Mouse (Mus musculus) midbrain, embryonic 13.5 days (tissue): Measurements from ENCODE around the gene Fer. TPM values are rescaled to one million over a fixed set of nuclear protein-coding genes. Genes with fewer than 3 reads are reported as not detected.

ENCODE experiments used
- ATAC-seq: fragments of 200-750 bp; cut with Nextera tagmentation; 2 replicates; pipeline ENCODE4 v1.8.0; 2017; ENCODE audit warnings: mild to moderate bottlenecking, moderate TSS enrichment, moderate library complexity
- H3K27ac ChIP-seq: fragments of 300-500 bp; sonication (generic); 2 replicates; pipeline ENCODE4 v1.5.1; 2015; ENCODE audit warnings: inconsistent platforms, mild to moderate bottlenecking, moderate library complexity
- H3K27me3 ChIP-seq: fragments of 300-500 bp; sonication (generic); 2 replicates; pipeline ENCODE4 v1.6.1; 2015; ENCODE audit warnings: mild to moderate bottlenecking, inconsistent platforms
- H3K36me3 ChIP-seq: fragments of 300-500 bp; sonication (generic); 2 replicates; pipeline ENCODE4 v1.6.1; 2015; ENCODE audit warnings: mild to moderate bottlenecking, inconsistent platforms
- H3K4me1 ChIP-seq: fragments of 300-500 bp; sonication (generic); replicated peaks from 2 replicates; pipeline ENCODE4 v1.6.1; 2015; ENCODE audit warnings: inconsistent platforms
- H3K4me2 ChIP-seq: fragments of 300-500 bp; sonication (generic); replicated peaks from 2 replicates; pipeline ENCODE4 v1.6.1; 2015; ENCODE audit warnings: moderate library complexity, mild to moderate bottlenecking, inconsistent platforms
- H3K4me3 ChIP-seq: fragments of 300-500 bp; sonication (generic); replicated peaks from 2 replicates; pipeline ENCODE4 v1.5.1; 2015; ENCODE audit warnings: mild to moderate bottlenecking, inconsistent platforms
- H3K9ac ChIP-seq: fragments of 300-500 bp; sonication (generic); replicated peaks from 2 replicates; pipeline ENCODE4 v1.6.1; 2015; ENCODE audit warnings: mild to moderate bottlenecking, inconsistent platforms
- H3K9me3 ChIP-seq: fragments of 300-500 bp; sonication (generic); 2 replicates; pipeline ENCODE4 v1.6.1; 2016; ENCODE audit warnings: mild to moderate bottlenecking, inconsistent platforms
- WGBS: fragments of 180-500 bp; shearing (Covaris S2); methylation state at CpG from one replicate; pipeline ENCODE4 v1.1.7; 2015; 5-methylcytosine and 5-hydroxymethylcytosine counted together
- polyA plus RNA-seq: library from polyadenylated mRNA; unstranded; fragments of >200 nt; fragmentation: Nextera tagmentation; extraction: Ambion mirVana; gene quantifications from 2 replicates; pipeline ENCODE4 v1.2.1, GENCODE M21; 2015

Fer gene
- polyA plus RNA-seq, result 32.3 and 35.4 TPM in 2 replicates

DNA sequence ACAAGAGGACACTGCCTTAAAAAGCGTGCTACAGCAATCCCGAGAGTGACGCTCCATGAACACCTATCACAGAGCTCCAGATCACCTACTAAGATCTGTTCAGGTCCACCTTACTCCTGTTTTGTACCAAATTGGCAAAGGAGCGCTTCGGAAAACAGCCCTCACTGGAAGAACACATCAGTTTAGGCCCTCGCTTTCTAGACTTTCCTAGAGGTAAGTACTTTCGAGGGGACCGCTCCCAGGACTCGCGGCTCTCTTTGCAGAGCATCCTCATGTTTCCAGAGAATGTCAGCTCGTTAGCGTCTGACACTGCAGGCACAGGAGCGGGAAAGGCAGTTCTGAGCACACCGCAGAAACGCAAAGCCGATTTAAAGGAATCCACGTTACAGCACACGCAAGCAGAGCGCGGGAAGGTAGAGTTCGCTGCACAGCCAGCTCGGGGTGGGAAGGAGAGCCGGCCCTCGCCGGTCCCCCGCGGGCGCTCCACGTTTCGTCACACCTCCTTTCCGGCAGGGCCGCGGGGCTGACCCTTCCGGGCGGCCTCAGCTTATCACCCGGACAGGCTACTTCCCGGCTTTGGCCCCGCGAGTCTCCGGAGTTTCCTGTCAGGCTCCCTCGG is at the start of gene Fer:
Gene Fer (plus strand): TSS at position 51 of the 619 bp plus-strand sequence.
- H3K4me3 ChIP-seq, result peak within 1 kb of the TSS; percentile 87
- no peaks in the 10 kb centered on the region for H3K9me3 ChIP-seq
- under 1% methylated on average over 41 of the region's 41 CpGs for WGBS
- no peak for ATAC-seq
- 0 out of 2 replicates have a peak, but pooled peaks cover 6% of the 10 kb centered on the region for H3K27me3 ChIP-seq
- H3K4me1 ChIP-seq, result peaks cover 16% of the 10 kb centered on the region; the same call in 1 of the 2 replicates
- peak within 1 kb of the TSS; percentile 85 for H3K4me2 ChIP-seq
- H3K27ac ChIP-seq, result peak within 1 kb of the TSS; percentile 93
- H3K9ac ChIP-seq, result peak within 1 kb of the TSS; percentile 92
- no peaks in the 10 kb centered on the region for H3K36me3 ChIP-seq

DNA sequence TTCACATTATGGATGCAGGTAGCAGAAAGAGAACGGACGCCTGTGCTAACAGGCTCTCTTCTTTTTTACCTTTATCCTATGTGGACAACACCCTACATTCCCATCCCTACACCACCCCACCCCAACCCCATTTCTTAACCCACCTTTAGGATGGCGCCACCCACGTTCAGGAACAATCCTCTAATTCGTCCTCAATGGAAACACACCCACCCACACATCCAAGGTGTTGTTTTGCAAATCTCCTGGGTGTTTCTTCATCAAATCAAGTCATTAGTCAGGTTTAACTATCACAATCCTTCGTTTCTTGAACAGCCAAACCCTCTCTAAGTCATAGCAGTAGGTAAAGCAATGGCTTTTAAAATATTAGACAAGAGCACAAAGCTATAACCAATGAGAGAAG is 49.3 kb upstream of the Fer start:
- Histone ChIP-seq H3K27me3 (no peaks in the 10 kb centered on the region), H3K4me2 (no peak overlapping the region), H3K4me3 (no peak overlapping the region), H3K27ac (no peak overlapping the region), H3K4me1 (peaks cover 13% of the 10 kb centered on the region), H3K36me3 (no peaks in the 10 kb centered on the region), H3K9ac (no peak overlapping the region), H3K9me3 (no peaks in the 10 kb centered on the region)
- WGBS, result 85% methylated on average over 6 of the region's 6 CpGs
- no peak for ATAC-seq

DNA sequence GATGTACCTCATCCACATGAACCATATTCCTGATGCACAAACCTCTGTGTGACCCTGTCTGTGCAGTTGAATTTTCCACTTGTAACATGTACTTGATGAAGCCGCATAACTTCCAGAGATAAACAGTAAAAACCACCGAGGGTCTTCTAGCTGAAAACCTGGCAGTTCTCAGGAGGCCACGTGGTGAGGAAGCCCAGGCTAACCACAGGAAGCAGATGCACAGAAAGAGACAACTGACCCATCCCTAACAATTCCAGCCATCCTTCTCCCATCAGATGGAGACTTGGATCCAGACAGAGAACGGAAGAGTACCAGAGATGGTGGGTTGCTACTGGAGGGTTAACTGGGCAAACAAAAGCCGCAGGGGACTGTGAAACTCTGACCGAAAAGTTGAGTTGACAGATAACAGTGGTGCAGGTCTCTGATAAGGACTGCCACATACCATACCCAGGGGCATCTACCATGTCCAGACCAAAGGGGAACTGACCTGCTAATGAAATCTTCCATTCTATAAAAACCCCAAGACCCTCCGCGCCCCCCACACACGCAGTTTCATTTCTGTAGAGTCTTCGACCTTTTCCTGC is 44.3 kb upstream of the Fer start:
- Histone ChIP-seq H3K4me2 (no peak overlapping the region), H3K27ac (no peak overlapping the region), H3K9ac (no peak overlapping the region), H3K27me3 (no peaks in the 10 kb centered on the region), H3K4me1 (no peaks in the 10 kb centered on the region), H3K36me3 (no peaks in the 10 kb centered on the region), H3K4me3 (no peak overlapping the region), H3K9me3 (no peaks in the 10 kb centered on the region)
- WGBS, result 90% methylated on average over 10 of the region's 10 CpGs
- ATAC-seq, result no peak

DNA sequence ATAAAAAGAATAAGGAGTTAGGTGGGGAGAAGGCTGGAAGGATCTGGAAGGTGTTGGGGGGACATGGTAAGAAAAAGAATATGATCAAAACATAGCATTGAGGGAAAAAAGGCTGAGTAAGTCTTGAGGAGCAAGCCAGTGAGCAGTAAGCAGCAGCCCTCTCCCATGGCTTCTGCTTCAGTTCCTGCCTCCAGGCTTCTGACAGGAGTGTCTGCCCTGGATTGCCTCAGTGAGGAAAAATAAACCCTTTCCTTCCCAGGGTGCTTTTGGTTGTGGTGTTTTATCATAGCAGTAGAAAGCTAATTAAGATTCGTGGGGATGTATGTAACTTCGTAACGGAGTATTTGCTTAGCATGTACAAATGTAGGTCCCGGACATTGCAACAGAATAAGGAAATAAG is 38.7 kb upstream of the Fer start:
- no peak overlapping the region for H3K9ac ChIP-seq
- WGBS, result 95% methylated on average over 4 of the region's 4 CpGs
- H3K36me3 ChIP-seq, result no peaks in the 10 kb centered on the region
- no peak for ATAC-seq
- H3K4me3 ChIP-seq, result no peak overlapping the region
- H3K27me3 ChIP-seq, result no peaks in the 10 kb centered on the region
- H3K4me2 ChIP-seq, result no peak overlapping the region
- no peaks in the 10 kb centered on the region for H3K9me3 ChIP-seq
- H3K4me1 ChIP-seq, result no peaks in the 10 kb centered on the region
- H3K27ac ChIP-seq, result no peak overlapping the region

DNA sequence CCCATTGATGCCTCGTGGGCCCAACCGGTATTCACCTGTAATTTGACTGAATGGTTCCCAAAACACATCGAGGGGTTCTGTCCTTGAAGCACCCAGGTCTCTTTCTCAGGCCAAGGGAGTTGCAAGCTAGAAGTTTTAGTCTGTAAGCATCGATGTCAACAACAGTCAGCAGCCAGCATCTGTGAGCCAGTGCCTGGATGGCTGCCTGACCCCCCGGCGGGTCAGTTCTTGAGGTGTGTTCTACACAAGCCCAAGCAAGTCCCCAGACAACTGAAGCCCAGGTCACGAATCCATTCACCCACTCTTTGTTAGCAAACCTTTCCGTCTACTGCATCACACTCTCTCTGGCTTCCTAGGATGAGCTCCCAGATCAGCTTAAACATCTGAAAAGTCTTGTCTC is 36.7 kb upstream of the Fer start:
- no peaks in the 10 kb centered on the region for H3K36me3 ChIP-seq
- no peak overlapping the region for H3K4me3 ChIP-seq
- peaks cover under 1% of the 10 kb centered on the region; the same call in 1 of the 2 replicates for H3K4me1 ChIP-seq
- 93% methylated on average over 8 of the region's 8 CpGs for WGBS
- no peak overlapping the region for H3K4me2 ChIP-seq
- H3K9ac ChIP-seq, result no peak overlapping the region
- no peak for ATAC-seq
- H3K9me3 ChIP-seq, result no peaks in the 10 kb centered on the region
- no peak overlapping the region for H3K27ac ChIP-seq
- H3K27me3 ChIP-seq, result no peaks in the 10 kb centered on the region

DNA sequence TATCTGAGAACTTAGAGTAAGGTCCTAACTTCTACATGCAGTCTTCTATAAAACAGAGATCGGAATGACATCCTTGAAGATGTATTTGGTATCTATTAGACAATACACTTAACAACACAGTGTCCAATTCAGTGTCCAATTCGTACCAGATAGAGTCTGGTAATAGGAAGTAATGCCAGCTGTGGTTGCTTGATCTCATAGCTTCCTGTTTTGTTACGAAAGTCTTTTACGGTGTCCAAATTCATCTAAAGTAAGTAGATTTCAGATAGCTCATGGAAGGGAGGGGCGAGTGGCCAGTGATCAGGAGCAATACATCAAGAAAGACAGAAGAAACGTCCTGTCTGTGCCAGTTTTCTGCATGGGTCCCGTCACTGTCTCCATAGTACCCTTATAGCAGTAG is 36.1 kb upstream of the Fer start:
- no peaks in the 10 kb centered on the region for H3K27me3 ChIP-seq
- H3K9me3 ChIP-seq, result no peaks in the 10 kb centered on the region
- H3K4me2 ChIP-seq, result no peak overlapping the region
- ATAC-seq, result no peak
- no peaks in the 10 kb centered on the region for H3K36me3 ChIP-seq
- H3K4me3 ChIP-seq, result no peak overlapping the region
- H3K9ac ChIP-seq, result no peak overlapping the region
- no peak overlapping the region for H3K27ac ChIP-seq
- 93% methylated on average over 7 of the region's 7 CpGs for WGBS
- H3K4me1 ChIP-seq, result peaks cover 4% of the 10 kb centered on the region; the same call in 1 of the 2 replicates

DNA sequence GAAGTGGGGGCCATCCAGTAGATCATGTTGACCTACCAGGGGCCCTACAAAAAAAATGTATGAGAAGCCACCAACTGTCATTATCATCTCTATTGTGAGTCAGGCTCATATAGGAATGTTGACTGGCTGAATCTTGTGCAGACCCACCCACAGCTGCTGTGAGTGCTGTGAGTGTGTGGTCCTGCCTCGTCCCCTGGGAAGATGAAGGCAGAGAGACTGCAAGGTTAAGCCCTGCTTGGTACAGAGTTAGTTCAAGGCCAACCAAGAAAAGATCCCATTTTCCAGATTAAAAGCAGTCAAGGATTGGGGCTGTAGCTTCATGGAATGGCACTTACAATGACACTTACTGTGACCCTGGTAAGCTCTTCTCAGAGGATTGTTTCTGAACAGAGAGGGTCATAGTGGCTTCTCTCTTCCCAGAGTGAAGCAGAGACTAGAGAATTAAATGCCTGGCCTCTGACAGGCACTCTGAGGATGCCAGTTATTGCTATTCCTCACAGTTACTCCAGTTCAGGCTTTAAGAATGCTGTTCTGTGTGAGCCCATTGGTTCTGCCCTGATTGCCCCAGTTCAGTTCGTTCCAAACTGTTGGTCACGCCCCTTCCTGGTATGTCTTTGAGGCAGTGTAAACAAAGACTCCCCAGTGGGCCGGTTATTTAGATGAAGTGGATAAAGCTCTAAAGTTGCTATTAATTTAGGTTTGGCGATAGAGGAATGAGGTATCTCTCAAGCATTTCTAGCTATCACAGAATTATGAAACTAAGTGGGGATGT is 34.1 kb upstream of the Fer start:
- H3K4me2 ChIP-seq, result no peak overlapping the region
- no peaks in the 10 kb centered on the region for H3K9me3 ChIP-seq
- no peak overlapping the region for H3K4me3 ChIP-seq
- H3K27me3 ChIP-seq, result no peaks in the 10 kb centered on the region
- H3K27ac ChIP-seq, result no peak overlapping the region
- no peaks in the 10 kb centered on the region for H3K36me3 ChIP-seq
- 65% methylated on average over 5 of the region's 5 CpGs for WGBS
- no peak for ATAC-seq
- H3K9ac ChIP-seq, result no peak overlapping the region
- H3K4me1 ChIP-seq, result peaks cover 7% of the 10 kb centered on the region; the same call in 1 of the 2 replicates

DNA sequence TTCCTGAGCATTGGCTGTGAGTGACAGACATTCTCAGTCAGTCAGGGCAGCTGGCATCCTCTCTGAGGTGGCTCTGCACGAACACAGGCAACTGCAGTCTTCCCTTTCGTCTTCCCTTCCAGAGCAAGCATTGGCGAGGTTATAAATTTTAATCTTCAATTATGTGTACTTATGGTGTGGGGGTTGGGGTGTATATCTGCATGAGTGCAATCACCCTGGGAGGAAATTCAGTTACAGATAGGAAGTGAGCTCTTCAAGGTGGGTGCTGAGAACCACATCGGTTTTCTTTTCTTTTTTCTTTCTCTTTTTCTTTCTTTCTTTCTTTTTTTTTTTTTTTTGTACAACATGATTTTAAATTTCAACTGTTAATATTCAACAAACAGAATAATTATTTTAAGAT is 31.3 kb upstream of the Fer start:
- no peak overlapping the region for H3K4me2 ChIP-seq
- H3K36me3 ChIP-seq, result no peaks in the 10 kb centered on the region
- H3K9ac ChIP-seq, result no peak overlapping the region
- no peaks in the 10 kb centered on the region for H3K9me3 ChIP-seq
- 58% methylated on average over 4 of the region's 4 CpGs for WGBS
- no peak for ATAC-seq
- no peak overlapping the region for H3K27ac ChIP-seq
- peaks cover 7% of the 10 kb centered on the region; the same call in 1 of the 2 replicates for H3K4me1 ChIP-seq
- no peak overlapping the region for H3K4me3 ChIP-seq
- no peaks in the 10 kb centered on the region for H3K27me3 ChIP-seq

DNA sequence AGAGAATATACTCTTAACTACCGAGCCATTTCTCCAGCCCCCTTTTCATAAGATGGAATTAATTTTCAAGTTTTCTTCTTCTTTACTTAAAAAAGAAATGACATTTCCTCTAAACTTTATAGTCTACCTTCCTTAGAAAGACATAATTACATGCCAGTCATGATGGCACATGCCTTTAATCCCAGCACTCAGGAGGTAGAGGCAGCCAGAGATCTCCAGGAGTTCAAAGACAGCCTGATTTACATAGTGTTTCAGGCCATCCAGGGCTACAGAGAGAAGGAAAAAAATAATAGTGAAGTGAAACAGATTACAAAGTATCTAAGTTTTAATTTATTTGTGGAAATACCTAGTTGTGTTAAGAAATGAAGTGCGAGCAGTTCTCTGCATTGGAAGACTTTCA is 26.6 kb upstream of the Fer start:
- no peak for ATAC-seq
- Histone ChIP-seq H3K27ac (no peak overlapping the region), H3K4me3 (no peak overlapping the region)

DNA sequence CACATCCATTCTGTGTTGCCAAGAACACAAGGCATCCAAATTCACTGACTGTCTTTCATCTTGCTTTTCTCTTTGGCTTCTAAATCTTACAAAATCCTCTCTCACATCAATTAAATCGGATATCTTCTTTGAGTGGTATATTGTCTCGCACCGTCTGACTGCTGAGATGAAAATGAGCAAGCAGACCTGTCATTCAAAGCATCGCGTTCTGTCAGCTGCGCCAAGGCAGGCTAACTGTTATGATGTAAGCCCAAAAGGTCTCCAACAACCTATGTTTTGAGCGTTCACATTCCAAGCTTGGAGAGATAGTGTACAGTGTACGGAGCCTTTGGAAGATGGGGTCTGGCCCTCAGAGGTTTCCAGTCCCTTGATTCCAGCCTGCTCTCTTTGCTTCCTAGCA is 26.2 kb upstream of the Fer start:
- Histone ChIP-seq H3K4me3 (no peak overlapping the region), H3K36me3 (no peaks in the 10 kb centered on the region), H3K4me2 (no peak overlapping the region), H3K9me3 (no peaks in the 10 kb centered on the region), H3K27me3 (no peaks in the 10 kb centered on the region), H3K4me1 (peaks cover 3% of the 10 kb centered on the region; the same call in 1 of the 2 replicates), H3K9ac (no peak overlapping the region), H3K27ac (no peak overlapping the region)
- ATAC-seq, result no peak
- WGBS, result 72% methylated on average over 8 of the region's 8 CpGs

More for the DNA sequence above, 26.6 kb upstream of the Fer start:
- 89% methylated on average over 2 of the region's 2 CpGs for WGBS
- Histone ChIP-seq H3K4me2 (no peak overlapping the region), H3K9ac (no peak overlapping the region), H3K9me3 (no peaks in the 10 kb centered on the region), H3K4me1 (peaks cover 7% of the 10 kb centered on the region), H3K36me3 (no peaks in the 10 kb centered on the region), H3K27me3 (no peaks in the 10 kb centered on the region)

DNA sequence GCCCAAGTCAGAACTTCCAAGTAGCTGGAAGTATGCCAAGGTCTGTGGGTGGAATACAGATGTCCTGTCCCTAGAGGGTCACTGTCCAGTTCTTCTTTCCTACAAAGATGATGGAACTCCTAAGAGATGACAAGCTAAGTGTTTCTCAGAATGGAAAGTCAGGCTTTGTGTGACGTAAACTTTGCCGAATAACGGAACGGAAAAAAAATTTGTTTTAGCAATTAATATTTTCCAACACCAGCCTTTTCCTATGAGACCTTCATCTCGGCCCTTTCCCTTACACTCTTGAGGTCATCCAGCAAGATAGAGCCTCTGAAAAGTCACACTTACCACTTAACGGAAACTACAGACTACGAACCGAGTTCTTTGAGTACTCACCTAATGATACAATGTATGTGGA is 24.7 kb upstream of the Fer start:
- ATAC-seq, result no peak
- no peaks in the 10 kb centered on the region for H3K36me3 ChIP-seq
- no peaks in the 10 kb centered on the region; the same call in 1 of the 2 replicates for H3K4me1 ChIP-seq
- no peaks in the 10 kb centered on the region for H3K27me3 ChIP-seq
- no peaks in the 10 kb centered on the region for H3K9me3 ChIP-seq
- H3K27ac ChIP-seq, result no peak overlapping the region
- no peak overlapping the region for H3K4me2 ChIP-seq
- H3K4me3 ChIP-seq, result no peak overlapping the region
- no peak overlapping the region for H3K9ac ChIP-seq
- 94% methylated on average over 8 of the region's 8 CpGs for WGBS

DNA sequence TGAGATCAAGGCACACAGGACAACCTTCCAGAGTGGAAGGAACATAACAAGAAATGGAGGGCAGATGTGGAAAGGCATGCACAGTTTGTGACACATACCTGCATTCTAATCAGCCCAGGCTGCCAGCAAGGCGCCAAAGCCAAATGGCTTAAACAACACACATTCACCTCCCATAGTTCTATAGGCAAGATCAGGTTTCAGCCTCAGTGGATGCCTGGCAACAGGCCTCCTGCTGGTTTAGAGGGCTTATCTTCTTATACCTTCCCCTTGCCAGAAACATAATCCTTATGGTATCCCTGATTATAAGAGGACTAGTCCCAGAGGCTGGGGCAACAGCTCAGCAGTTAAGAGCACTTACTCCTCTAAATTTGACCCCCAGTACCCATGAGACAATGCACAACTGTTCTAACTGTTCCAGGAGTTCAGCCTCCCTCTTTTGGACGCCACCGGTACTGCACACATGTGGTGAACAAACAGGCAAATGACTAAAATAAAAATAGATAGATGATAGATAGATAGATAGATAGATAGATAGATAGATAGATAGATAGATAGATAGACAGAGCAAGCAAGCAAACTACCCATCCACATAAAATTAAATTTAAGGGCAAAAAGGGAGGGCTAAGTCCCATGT is 23.1 kb upstream of the Fer start:
- ATAC-seq, result no peak
- Histone ChIP-seq H3K27me3 (no peaks in the 10 kb centered on the region), H3K9ac (no peak overlapping the region), H3K36me3 (no peaks in the 10 kb centered on the region), H3K4me3 (no peak overlapping the region), H3K4me1 (no peaks in the 10 kb centered on the region; the same call in 1 of the 2 replicates), H3K4me2 (no peak overlapping the region), H3K27ac (no peak overlapping the region), H3K9me3 (no peaks in the 10 kb centered on the region)
- 92% methylated on average over 3 of the region's 3 CpGs for WGBS
